Mouse (Mus musculus) large intestine, adult 2 months (tissue): ENCODE measurements around the gene Sp2. TPM values are rescaled to one million over a fixed set of nuclear protein-coding genes. Genes with fewer than 3 reads are reported as not detected.

Experiments used
- DNase-seq: peaks from one replicate; pipeline ENCODE4 v3.0.0-alpha.2; 2012; ENCODE audit warnings: low read depth, low spot score
- WGBS: fragments of 180-500 bp; shearing (Covaris S2); methylation state at CpG from one replicate; pipeline ENCODE4 v1.1.7; 2018; 5-methylcytosine and 5-hydroxymethylcytosine counted together
- polyA plus RNA-seq: library from polyadenylated mRNA; depleted of rRNA; stranded (reverse); fragments of >200 nt; gene quantifications from 2 replicates; pipeline ENCODE4 v1.2.3, GENCODE M21; 2012

Sp2 gene
- polyA plus RNA-seq, 1 experiment, result 11.3 TPM

GRCm38 (mm10) chr11:96996773-96997379 lies 14.1 kb upstream of the Sp2 start:
- no peak for DNase-seq
- 30% methylated on average over 17 of the region's 17 CpGs for WGBS

- WGBS, result 80% methylated on average over 15 of the region's 15 CpGs
- no peak for DNase-seq
Measured at GRCm38 (mm10) chr11:96995836-96996772, 13.3 kb upstream of the Sp2 start.

- WGBS, result 47% methylated on average over 5 of the region's 5 CpGs
Measured at GRCm38 (mm10) chr11:96995031-96995430, 12.3 kb upstream of the Sp2 start.

GRCm38 (mm10) chr11:96992722-96993311 lies 10.1 kb upstream of the Sp2 start:
- WGBS, result 49% methylated on average over 8 of the region's 8 CpGs

More at GRCm38 (mm10) chr11:96995031-96995430, 12.3 kb upstream of the Sp2 start:
- no peak for DNase-seq

GRCm38 (mm10) chr11:96991501-96991900 lies 8.7 kb upstream of the Sp2 start:
- no peak for DNase-seq
- WGBS, result 70% methylated on average over 5 of the region's 5 CpGs

More at GRCm38 (mm10) chr11:96992722-96993311, 10.1 kb upstream of the Sp2 start:
- DNase-seq, result no peak

- peak; percentile 46 for DNase-seq
- WGBS, result 8% methylated on average over 31 of the region's 31 CpGs
Measured at GRCm38 (mm10) chr11:96987873-96988655, 5.3 kb upstream of the Sp2 start.

- DNase-seq, result no peak
- WGBS, result 30% methylated on average over 3 of the region's 3 CpGs
Measured at GRCm38 (mm10) chr11:96986463-96986862, 3.7 kb upstream of the Sp2 start.

GRCm38 (mm10) chr11:96984903-96985302 lies 2.1 kb upstream of the Sp2 start:
- 51% methylated on average over 4 of the region's 4 CpGs for WGBS
- no peak for DNase-seq

GRCm38 (mm10) chr11:96982355-96982754 lies 404 bp downstream of the Sp2 start:
- peak; percentile 52 for DNase-seq
- 1% methylated on average over 7 of the region's 7 CpGs for WGBS

GRCm38 (mm10) chr11:96981461-96981860 lies 1.3 kb downstream of the Sp2 start:
- WGBS, result 71% methylated on average over 15 of the region's 15 CpGs
- no peak for DNase-seq

- no peak for DNase-seq
- WGBS, result 83% methylated on average over 5 of the region's 5 CpGs
Measured at GRCm38 (mm10) chr11:96980021-96980420, 2.7 kb downstream of the Sp2 start.

- 79% methylated on average over 7 of the region's 7 CpGs for WGBS
- DNase-seq, result no peak
Measured at GRCm38 (mm10) chr11:96979329-96979728, 3.4 kb downstream of the Sp2 start.

GRCm38 (mm10) chr11:96978401-96979246 lies 4.1 kb downstream of the Sp2 start:
- no peak for DNase-seq
- WGBS, result 27% methylated on average over 17 of the region's 17 CpGs

GRCm38 (mm10) chr11:96977606-96978400 lies 5.0 kb downstream of the Sp2 start:
- WGBS, result under 1% methylated on average over 45 of the region's 45 CpGs

GRCm38 (mm10) chr11:96976911-96977591 lies 5.7 kb downstream of the Sp2 start:
- DNase-seq, result no peak
- under 1% methylated on average over 50 of the region's 50 CpGs for WGBS

More at GRCm38 (mm10) chr11:96977606-96978400, 5.0 kb downstream of the Sp2 start:
- peak; percentile 93 for DNase-seq

GRCm38 (mm10) chr11:96976379-96976687 lies 6.4 kb downstream of the Sp2 start:
- no peak for DNase-seq
- 28% methylated on average over 3 of the region's 3 CpGs for WGBS

GRCm38 (mm10) chr11:96975511-96976378 lies 7.0 kb downstream of the Sp2 start:
- no peak for DNase-seq
- 70% methylated on average over 10 of the region's 10 CpGs for WGBS
